Mouse (Mus musculus) common myeloid progenitor, adult 5-6 weeks (primary cell): ENCODE measurements around the gene Zcchc7. TPM values are rescaled to one million over a fixed set of nuclear protein-coding genes. Genes with fewer than 3 reads are reported as not detected.
A peak's percentile ranks its signal among the peaks of the same experiment; 100 is the strongest.

Experiments used
- ATAC-seq: replicated peaks from 2 replicates; pipeline ENCODE4 v1.8.0; 2016; ENCODE audit warnings: low read depth, mild to moderate bottlenecking, moderate TSS enrichment, inconsistent platforms; ENCODE audit not compliant: poor library complexity, severe bottlenecking
- total RNA-seq: library from RNA; stranded (forward); fragments of 200-1000, 187-1606 nt; gene quantifications from 2 replicates; pipeline ENCODE4 v1.2.3, GENCODE M21; 2017

Gene Zcchc7
- total RNA-seq, 1 experiment from 2014 or later: 92.3 TPM

DNA sequence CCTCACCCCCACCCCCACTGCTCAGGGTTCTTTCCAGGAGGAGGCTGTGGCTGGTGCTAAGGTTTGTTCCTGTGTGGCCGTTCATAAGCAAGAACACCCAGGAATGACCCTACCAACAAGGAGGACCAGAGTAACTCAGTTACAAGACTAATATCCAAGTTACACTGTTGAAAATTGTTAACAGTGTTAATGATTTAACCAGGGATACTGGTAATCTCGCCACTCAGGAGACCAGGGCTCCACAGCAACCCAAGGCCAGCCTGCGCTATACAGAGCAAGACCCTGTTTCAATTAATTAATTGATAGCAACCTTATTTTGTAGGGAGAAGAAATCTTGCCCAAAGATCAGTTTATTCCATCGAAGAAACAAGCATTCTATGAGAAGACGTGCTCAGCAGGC is 191.8 kb downstream of the Zcchc7 start:
- ATAC-seq: no peak

DNA sequence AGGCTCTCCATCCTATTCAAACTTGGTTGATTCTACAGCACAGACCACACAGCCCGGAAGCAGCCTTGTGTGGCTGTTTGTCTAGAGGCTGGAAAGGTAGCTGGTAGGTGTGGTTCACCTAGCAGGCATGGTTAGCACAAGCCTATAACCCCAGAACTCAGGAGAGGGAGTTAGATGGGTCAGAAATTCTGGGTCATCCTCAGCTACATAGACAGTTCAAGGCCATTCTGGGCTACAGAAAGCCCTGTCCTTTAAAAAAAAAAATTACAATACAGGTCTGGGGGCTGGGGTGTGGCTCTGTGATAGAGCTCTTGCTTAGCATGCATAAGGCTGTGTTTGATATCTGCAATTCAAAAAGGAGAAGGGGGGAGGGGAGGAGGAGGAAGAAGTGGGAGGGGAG is 192.6 kb downstream of the Zcchc7 start:
- no peak for ATAC-seq

DNA sequence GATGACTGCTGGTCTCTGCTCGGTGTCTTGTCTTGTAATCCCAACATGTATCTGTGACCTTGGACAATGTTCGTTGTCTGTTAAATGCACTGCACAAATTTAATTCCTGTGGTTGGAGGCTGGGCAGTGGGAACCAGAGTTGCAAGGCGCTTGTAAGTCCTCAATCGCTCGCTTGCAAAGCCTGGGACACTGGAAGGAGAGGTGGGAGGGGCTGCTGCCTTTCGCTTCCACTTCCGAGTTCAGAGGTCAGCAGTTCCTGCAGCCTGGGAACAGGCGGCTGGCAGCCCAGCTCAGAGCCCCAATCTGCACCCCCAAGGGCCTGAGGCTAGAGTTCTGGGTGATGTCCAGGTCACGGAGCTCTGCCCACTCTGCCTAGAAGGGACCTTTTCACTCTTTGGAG is 197.4 kb downstream of the Zcchc7 start:
- ATAC-seq: no peak

DNA sequence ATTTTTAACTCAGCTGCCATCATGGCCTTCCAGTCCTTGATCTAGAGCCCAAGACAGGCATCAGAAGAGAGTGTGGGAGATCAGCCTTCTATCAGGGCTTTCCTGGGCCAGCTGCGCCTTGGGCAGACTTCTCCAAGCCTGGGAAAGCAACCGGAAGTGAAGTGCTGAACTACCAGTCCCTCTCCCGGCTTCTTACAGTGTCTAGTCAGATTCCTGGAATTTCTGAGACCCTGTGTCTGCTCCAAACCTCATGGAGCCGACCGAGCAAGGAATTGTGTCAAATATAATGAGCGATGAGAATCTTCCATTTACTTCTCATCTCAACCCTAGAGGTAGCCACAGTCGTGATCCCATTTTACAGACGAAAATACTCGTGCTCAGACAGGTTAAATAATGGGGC is 203.1 kb downstream of the Zcchc7 start:
- no peak for ATAC-seq

DNA sequence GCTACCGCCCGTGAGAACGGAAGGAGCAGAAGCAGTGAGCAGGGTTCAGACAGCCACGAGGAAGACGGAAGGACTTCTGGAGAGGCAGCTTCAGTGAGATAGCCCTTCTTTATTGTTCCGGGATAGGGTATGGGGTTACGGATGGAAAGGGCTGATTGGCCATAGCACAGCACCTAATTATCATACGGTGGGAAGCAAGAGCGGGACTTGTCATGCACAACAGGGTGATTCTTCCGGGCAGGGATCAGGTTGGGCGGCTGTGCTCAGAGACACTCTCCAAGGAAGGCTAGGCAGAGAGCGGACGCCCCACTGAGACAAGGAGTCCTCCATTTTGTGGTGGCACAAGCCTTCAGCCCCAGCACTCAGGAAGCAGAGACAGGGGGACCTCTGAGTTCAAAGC is 203.5 kb downstream of the Zcchc7 start:
- no peak for ATAC-seq

DNA sequence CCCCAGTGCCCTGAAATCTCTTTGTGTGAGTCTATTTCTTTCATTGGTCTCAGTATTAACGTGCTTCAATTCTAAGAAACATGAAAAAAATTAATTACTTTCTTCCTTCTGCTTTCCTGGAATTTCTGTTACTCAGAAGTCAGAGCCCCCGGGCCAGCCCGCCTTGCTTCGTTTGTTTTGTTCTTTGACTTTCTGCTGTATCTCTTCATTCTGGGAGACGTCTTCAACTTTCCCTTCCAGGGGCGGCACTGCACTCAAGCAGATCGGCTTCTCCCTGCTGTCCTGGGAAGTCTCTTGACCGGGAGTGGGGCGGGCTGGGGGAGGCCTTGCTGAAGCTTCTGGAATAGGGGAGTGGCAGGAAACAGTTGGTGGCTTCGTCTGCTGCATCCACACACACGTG is 207.5 kb downstream of the Zcchc7 start:
- ATAC-seq: no peak

DNA sequence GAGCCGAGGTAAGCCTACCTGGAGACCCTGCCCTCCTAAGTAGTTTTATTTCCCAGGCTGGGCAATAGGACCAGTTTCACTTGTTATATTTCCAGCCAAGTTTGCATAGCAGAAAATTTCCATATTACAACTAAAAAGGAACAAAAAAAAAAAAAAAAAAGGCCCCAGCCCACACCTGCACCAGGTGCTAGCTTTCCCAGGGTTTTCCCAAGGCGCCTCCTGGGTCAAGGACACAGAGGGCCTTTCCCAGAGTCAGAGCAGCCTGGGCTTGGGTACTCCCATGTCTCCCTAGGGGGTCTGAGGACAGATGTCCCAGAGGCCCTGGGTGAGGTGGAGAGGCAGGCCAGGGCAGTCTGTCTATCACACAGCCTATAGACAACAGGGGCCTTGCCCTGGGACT is 209.5 kb downstream of the Zcchc7 start:
- no peak for ATAC-seq

DNA sequence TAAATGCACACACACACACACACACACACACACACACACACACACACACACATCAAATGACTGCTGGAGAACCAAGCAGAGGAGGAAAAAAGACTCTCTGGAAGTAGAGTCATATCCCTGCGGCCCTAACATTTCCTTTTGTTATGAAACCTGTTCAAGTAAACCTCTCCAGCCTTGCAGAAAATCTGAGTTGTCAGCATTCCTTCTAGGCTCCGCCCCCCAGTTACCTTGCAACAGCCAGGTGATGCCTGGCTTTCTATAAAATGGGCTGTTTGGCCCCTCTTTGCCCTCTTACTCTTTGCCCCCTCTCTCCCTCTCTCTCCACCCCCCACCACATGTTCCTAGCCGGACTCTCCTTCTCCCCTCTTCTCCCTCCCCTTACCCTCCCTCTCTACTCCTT is 210.1 kb downstream of the Zcchc7 start:
- ATAC-seq: no peak

DNA sequence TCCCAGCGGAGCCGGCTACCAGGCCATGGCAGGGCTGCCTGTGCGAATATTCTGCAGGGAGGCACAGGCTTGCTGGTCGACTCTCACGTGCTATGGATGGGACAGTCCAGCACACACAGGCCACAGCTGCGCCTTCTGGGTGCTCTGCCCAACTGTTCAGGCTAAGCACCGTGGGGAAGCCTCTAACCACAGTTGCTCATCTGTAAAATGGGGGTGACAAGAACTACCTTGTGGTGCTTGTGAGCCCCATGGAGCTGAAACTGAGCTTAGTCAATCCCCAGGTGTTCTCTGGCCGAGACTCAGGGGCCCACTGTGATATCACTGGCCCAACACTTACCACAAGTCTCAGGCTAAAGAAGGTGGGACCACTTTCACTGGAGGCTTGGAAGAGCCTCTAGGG is 211.7 kb downstream of the Zcchc7 start:
- ATAC-seq: no peak

DNA sequence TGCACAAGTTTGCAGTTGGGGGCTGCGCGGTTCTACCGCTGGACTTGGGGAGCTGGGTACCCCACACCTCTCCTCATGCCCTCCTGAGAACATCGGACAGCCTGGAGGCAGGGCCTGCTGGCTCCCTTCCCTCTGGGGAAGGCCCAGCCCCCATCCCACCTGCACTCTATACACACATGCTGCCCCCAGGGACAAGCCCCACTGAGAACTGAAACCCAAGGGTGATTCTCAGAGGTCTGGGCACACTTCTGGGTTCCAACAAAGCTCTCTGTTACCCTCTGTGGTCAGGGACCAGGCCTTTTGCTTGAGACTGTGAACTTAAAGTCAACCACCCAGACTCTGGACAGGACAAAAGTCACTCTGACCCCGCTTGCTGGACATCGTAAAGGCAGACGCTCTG is 214.4 kb downstream of the Zcchc7 start:
- no peak for ATAC-seq

DNA sequence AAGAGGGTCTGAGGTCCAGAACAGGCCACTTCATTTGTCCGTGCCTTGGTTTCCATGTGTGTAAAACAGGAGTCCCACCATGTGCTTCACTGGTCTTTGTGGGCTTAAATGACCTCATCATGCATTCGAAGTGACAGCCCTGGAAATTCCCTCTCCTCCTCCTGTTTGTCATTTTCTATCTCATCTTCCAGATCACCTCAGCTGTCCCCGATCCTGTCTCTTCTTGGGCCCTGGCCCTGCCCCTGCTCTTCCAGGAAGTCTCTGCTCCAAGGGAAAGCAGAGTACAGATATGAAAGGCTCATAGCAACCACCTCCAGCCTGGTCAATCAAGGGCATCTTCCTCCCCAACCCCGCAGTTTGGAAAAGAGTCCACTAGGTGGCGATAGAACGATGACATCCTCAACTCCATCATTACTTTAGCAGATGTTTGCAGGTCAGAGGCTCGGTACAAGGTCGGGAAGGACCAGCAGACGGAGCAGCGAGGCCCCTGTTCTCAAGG is 215.0 kb downstream of the Zcchc7 start:
- ATAC-seq: peak; percentile 53

DNA sequence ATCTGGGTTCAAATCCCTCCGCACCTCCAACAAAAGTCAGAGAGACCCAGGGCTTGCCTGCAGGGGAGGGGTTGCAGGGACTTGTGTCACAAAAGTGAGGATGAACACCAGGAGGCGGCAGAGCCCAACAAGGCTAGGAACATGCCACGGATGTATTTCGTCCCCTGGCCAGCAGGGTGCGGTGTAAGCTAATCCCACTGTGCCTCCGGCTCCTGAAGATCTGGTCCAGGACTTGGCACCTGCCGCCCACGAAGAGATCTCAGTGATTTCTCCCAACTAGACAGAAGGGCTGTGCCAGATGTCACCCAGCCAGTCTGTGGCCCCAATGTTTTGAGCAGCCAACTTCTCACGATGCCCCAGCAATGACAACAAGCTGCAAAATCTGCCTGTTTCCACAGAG is 217.8 kb downstream of the Zcchc7 start:
- peak; percentile 92 for ATAC-seq

DNA sequence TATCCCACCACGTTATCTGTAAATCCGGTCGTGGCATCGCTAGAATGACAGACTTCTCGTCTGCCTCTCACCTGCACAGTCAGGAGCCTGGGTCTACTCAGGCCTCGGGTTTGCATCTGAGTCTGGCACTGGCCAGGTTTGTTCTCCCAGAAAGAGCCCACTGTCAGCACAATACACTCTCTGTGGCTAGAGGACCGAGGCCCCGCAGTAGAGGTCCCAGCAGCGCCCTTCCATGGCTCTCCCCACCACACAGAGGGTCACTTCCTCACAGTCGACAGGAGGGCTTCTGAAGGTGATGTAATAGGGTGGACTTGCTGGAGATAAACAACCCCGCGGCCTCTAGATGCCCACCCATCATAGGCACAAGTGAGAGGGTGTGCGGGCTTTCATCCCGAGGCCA is 218.2 kb downstream of the Zcchc7 start:
- peak; percentile 16; the same call in 1 of the 2 replicates for ATAC-seq

DNA sequence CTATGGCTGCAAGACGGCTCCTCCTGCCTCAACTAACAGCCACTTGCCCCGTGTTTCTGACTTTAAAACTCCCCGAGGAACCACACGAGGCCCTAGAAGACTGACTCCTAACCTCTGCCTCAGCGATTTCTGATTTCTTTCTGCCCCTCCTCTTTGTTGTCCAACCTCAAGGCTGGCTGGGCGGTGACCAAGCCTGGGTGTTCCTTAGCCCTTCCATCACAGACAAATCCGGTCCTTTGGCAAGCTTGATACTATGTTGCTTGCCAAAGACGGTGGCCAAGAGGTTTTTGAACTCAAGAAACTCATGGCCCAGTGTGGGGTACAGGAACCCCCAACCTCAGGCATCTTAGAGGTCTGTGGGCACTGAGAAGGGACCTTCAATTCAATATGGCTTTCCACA is 218.7 kb downstream of the Zcchc7 start:
- no peak for ATAC-seq

DNA sequence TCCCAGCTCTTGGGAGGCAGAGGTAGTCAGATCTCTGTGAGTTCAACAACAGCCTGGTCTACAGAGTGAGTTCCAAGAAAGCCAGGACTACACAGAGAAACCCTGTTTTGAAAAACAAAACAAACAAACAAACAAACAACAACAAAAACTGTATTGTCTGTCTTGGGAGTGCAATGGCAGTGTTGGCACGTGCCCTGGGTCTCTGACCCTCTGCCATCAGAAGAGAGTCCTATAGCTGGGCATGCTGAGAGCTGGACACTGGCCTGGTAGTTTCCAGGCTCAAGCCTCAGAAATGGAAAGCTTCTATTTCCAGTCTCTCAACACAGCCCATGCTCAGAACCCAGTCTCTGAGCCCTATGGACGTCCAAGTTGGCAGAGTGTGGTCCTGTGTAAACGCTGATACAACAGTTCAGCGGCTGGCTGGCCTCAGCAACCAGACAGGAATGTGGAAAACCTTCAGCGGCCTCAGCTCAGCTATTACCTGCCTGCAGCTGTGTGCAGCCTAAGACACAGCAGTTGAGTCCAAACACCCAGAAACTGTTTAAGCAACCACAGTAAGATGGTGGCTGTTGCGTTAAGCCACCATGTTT is 220.4 kb downstream of the Zcchc7 start:
- ATAC-seq: no peak

DNA sequence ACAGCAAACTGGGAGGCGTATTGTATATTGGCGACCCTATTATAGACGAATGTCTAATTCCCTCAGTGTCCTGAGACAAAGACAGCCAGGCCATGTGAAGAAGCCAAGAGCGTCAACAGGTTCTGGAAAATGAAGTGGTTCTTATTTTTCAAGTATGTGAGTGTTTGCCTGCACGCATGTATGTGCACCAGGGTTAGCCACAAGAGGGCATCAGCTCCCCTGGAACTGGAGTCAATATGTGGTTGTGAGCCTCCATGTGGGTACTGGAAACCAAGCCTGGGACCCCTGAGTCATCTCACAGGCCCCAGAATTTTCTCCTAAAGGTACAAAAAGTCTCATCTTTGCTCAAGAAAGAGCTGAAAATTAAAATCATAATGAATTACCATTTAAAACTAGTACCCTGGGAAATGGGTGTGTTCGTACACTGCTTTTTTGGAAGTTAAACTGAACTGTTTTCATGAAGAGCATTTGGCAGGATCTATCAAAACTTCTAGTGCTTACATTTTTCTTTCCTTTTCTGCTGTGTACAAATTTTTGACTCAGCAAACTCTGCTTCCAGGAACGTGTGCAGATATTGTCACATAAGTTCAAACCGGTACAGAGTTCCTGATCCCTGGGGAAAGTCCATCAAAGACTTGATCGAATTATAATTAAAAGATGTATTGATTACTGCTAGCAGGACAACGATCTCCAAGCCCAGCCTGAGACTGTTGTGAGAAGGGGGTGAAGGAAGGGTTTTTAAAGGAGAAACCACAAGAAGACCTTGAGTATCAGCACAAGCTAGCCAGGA is 221.4 kb downstream of the Zcchc7 start:
- ATAC-seq: no peak

DNA sequence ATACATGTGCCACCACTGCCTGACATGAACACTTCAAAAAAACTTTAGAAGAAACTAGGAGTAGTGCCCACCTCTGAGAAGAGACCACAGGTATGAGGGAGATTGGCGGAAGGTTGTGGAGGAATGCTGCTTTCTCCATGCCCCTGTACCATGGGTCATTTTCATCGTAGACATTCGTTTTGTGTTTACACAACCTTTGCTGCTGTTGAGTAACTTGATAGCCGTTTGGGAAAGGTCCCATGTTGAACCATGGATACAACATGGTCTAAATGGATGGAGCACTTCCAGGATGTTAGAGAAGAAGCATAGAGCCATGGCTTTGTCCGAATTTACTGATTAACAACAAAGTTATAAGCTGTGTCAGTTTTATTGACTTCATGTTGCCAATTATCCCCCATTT is 222.5 kb downstream of the Zcchc7 start:
- no peak for ATAC-seq

DNA sequence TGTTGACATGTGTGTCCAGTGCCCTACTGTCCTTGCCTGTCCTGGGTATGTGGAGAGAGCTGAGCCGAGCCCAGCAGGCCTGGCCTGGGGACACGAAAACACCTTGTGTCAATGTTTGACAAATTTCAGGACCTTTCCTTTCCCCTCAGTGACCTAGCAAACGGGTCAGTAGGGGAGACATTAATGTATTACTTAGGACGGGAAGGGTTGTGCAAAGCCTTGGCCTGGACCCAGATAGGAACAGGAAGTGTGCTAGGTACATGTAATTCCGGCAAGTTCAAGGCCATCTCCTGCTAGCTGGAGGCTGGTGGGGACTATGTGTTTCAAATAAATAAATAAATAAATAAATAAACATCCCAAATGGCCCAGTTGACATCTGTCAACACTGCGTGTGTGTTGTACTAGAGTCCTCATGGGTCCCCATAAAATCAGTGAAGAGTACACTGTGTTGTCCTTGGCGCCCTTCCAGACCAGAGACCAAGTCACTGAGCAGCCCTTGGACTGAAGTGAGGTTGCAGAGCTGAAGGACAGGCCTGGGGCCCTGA is 224.2 kb downstream of the Zcchc7 start:
- ATAC-seq: no peak

DNA sequence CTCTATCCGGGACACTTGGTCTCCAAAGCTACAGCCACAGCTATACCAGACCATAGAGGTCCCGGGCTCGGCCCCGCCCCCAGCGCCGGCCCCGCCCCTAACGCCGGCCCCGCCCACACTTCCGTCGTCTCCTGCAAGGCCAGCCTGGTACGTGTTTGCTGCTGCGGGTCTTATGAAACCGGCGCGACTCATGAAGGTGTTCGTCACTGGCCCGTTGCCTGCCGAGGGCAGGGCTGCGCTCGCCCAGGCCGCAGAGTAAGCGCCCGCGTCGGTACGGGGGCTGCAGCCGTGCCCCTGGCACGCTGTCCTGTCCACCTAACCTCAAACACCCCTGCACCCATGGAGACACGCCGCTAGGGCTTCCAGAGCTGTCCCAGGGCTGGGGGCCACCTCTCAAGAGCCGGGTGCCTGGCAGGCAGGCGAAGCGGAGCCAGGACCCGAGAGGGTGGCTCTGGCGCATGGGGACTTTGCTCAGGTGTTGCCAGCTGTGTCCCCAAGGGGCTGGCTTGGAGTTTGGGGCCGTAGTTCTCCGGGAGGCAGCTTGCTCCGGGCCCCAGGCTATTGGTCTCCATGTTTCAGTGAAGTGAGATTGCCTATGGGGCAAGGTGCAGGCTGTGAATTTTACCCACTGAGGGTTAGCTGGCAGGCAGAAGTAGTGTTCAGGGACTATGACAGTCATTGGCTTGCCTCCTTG is 225.8 kb downstream of the Zcchc7 start, which contains the start of gene Grhpr:
Grhpr (plus strand) TSS at position 116 of the 694 bp plus-strand sequence.
- peak; percentile 82 for ATAC-seq
